Mouse (Mus musculus): ENCODE data around the gene Pon1. TPM values are rescaled to one million over a fixed set of nuclear protein-coding genes. Genes with fewer than 3 reads are reported as not detected.

Gene Pon1
- polyA plus RNA-seq, 1 experiment = not detected

DNA sequence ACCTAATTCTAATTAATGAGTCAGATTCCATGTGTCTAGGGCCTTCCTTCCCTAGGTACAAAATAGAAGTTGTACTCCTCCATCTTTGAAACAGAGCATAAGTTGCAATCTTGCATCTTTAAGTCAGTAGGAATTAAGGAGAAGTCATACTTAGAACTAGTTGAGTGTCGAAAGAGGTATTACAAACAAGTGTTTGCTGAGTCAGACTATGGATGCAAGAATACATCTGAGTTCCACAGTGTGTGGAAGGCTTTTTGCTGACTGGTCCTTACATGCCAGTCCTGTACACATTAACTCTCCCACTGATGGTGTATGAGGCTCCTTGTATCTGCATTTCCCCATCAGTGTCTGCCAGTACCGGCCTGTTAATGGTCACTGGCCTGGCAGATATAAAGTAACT, 14.1 kb upstream of the Pon1 start:
- Histone ChIP-seq H3K27me3 (ENCODE audit: control insufficient read depth, insufficient read depth, insufficient read length) (no peaks in the 10 kb centered on the region), H3K36me3 (ENCODE audit: control insufficient read depth, insufficient read depth) (no peaks in the 10 kb centered on the region), H3K4me2 (ENCODE audit: low read depth) (no peak overlapping the region), H3K79me2 (ENCODE audit: control insufficient read depth, insufficient read depth) (no peaks in the 10 kb centered on the region), H3K4me3 (no peak overlapping the region), H3ac (ENCODE audit: control insufficient read depth, insufficient read length) (no peak overlapping the region)
- TF ChIP-seq POLR2AphosphoS2 (IDR thresholded peaks at IDR 0.05; ENCODE audit: insufficient read length, low read depth) (no peak), POLR2A (IDR thresholded peaks at IDR 0.05; ENCODE audit: insufficient read length, low read depth) (no peak), MYOG (IDR thresholded peaks at IDR 0.05; ENCODE audit: control insufficient read depth in 1 of 3, insufficient read depth in 1 of 3, insufficient read length in 2 of 3, low read depth in 2 of 3) (no peak), SRF (IDR thresholded peaks at IDR 0.05; ENCODE audit: control insufficient read depth, insufficient read length, low read depth) (no peak), REST (IDR thresholded peaks at IDR 0.05; ENCODE audit: insufficient read depth, insufficient read length) (no peak), TCF3 (IDR thresholded peaks at IDR 0.05; ENCODE audit: insufficient read length, low read depth) (no peak), TCF12 (IDR thresholded peaks at IDR 0.05; ENCODE audit: insufficient read depth, poor library complexity, severe bottlenecking) (no peak), MAX (IDR thresholded peaks at IDR 0.05; ENCODE audit: low read depth) (no peak), CEBPB (IDR thresholded peaks at IDR 0.05; ENCODE audit: insufficient read depth, poor library complexity, severe bottlenecking) (no peak)

DNA sequence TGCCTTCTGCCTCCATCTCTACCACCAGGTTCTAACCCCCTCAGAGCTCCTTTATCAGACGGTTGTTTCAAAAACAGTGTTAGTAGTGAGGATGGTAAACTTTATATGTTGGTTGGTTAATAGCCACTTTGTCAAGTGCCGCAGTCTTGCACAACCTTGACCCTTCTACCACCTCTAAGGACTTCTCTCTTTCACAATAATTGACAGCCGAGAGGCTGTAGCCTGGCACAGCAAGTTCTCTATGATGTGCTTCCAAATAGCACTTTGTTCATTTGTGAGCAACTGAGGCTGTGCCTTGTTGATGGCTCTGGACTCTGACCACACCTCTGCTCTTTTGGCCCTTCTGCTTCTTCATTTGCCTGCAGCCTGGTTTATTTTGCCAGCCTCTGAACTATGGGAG, 6.2 kb upstream of the Pon1 start:
- TF ChIP-seq MYOG (IDR thresholded peaks at IDR 0.05; ENCODE audit: control insufficient read depth in 1 of 3, insufficient read depth in 1 of 3, insufficient read length in 2 of 3, low read depth in 2 of 3) (no peak), E2F4 (IDR thresholded peaks at IDR 0.05; ENCODE audit: insufficient read depth) (no peak), TCF3 (IDR thresholded peaks at IDR 0.05; ENCODE audit: insufficient read length, low read depth) (no peak), USF1 (IDR thresholded peaks at IDR 0.05; ENCODE audit: low read depth) (no peak), CEBPB (IDR thresholded peaks at IDR 0.05; ENCODE audit: insufficient read depth, poor library complexity, severe bottlenecking) (no peak), MYOD1 (IDR thresholded peaks at IDR 0.05; ENCODE audit: control insufficient read depth in 1 of 3, insufficient read length in 2 of 3, low read depth in 2 of 3) (no peak), POLR2AphosphoS2 (IDR thresholded peaks at IDR 0.05; ENCODE audit: insufficient read length, low read depth) (no peak), SRF (IDR thresholded peaks at IDR 0.05; ENCODE audit: control insufficient read depth, insufficient read length, low read depth) (no peak)
- H3ac ChIP-seq (ENCODE audit: control insufficient read depth, insufficient read length) = no peak overlapping the region

DNA sequence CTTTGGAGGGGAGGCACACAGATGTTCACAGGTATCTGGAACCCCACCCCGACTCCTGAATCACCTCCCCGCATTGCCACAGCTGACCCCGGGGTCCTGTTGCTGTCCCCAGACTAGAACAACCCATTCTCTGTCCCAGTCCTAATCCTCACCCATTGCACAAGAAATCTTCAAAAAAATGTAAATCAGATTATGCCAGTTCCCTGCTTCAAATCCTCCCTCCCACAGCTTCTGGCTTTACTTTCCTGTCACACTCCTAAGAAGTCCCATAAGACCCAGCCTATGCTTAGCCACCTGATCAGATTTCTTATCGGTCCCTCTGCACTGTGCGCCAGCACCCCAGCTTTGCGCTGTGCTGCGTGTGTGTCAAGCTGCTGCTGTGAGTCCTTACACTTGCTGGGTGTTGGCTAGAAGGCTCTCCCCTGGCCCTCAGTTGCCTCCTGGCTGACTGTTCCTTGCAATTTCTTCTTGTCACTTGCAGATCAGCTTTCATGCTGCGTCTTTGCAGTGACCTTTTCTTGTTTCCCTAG, 5.7 kb upstream of the Pon1 start:
- Histone ChIP-seq H3K27me3 (ENCODE audit: control insufficient read depth, insufficient read depth, insufficient read length) (no peaks in the 10 kb centered on the region), H3K4me2 (ENCODE audit: low read depth) (no peak overlapping the region), H3K79me2 (ENCODE audit: control insufficient read depth, insufficient read depth) (no peaks in the 10 kb centered on the region), H3K36me3 (ENCODE audit: control insufficient read depth, insufficient read depth) (no peaks in the 10 kb centered on the region), H3ac (ENCODE audit: control insufficient read depth, insufficient read length) (no peak overlapping the region), H3K4me3 (no peak overlapping the region)
- TF ChIP-seq SRF (IDR thresholded peaks at IDR 0.05; ENCODE audit: control insufficient read depth, insufficient read length, low read depth) (no peak), E2F4 (IDR thresholded peaks at IDR 0.05; ENCODE audit: insufficient read depth) (no peak), REST (IDR thresholded peaks at IDR 0.05; ENCODE audit: insufficient read depth, insufficient read length) (no peak), TCF3 (IDR thresholded peaks at IDR 0.05; ENCODE audit: insufficient read length, low read depth) (no peak), MAX (IDR thresholded peaks at IDR 0.05; ENCODE audit: low read depth) (no peak), USF1 (IDR thresholded peaks at IDR 0.05; ENCODE audit: low read depth) (no peak), POLR2AphosphoS2 (IDR thresholded peaks at IDR 0.05; ENCODE audit: insufficient read length, low read depth) (no peak), POLR2A (IDR thresholded peaks at IDR 0.05; ENCODE audit: insufficient read length, low read depth) (no peak), TCF12 (IDR thresholded peaks at IDR 0.05; ENCODE audit: insufficient read depth, poor library complexity, severe bottlenecking) (no peak)

More for the DNA sequence above, 6.2 kb upstream of the Pon1 start:
- Histone ChIP-seq H3K27me3 (ENCODE audit: control insufficient read depth, insufficient read depth, insufficient read length) (no peaks in the 10 kb centered on the region), H3K4me3 (no peak overlapping the region), H3K36me3 (ENCODE audit: control insufficient read depth, insufficient read depth) (no peaks in the 10 kb centered on the region), H3K79me2 (ENCODE audit: control insufficient read depth, insufficient read depth) (no peaks in the 10 kb centered on the region), H3K4me2 (ENCODE audit: low read depth) (no peak overlapping the region)

DNA sequence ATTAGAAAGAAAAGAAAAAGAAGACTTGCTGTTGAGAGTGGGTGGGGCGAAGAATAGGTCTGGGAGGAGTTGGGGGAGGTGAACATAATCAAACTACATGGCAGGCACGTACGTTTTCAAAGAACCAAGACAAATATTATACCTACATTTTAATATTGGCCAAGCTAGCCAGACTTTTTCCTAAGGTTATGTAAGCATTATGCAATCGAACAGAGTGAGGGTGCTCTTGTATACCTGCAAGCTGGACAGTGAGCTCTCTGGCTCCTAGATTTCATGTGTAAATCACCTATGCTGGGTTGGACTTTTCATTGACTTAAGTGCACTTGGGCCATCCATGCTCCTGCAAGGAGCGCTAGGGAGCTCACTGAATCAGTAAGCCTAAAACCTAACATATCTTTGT, 4.8 kb upstream of the Pon1 start:
- Histone ChIP-seq H3K4me2 (ENCODE audit: low read depth) (no peak overlapping the region), H3K4me3 (no peak overlapping the region), H3K79me2 (ENCODE audit: control insufficient read depth, insufficient read depth) (no peaks in the 10 kb centered on the region), H3K27me3 (ENCODE audit: control insufficient read depth, insufficient read depth, insufficient read length) (peaks cover 2% of the 10 kb centered on the region), H3K36me3 (ENCODE audit: control insufficient read depth, insufficient read depth) (no peaks in the 10 kb centered on the region), H3ac (ENCODE audit: control insufficient read depth, insufficient read length) (no peak overlapping the region)
- TF ChIP-seq E2F4 (IDR thresholded peaks at IDR 0.05; ENCODE audit: insufficient read depth) (no peak), CEBPB (IDR thresholded peaks at IDR 0.05; ENCODE audit: insufficient read depth, poor library complexity, severe bottlenecking) (no peak), REST (IDR thresholded peaks at IDR 0.05; ENCODE audit: insufficient read depth, insufficient read length) (no peak), SRF (IDR thresholded peaks at IDR 0.05; ENCODE audit: control insufficient read depth, insufficient read length, low read depth) (no peak), USF1 (IDR thresholded peaks at IDR 0.05; ENCODE audit: low read depth) (no peak), POLR2AphosphoS2 (IDR thresholded peaks at IDR 0.05; ENCODE audit: insufficient read length, low read depth) (no peak), POLR2A (IDR thresholded peaks at IDR 0.05; ENCODE audit: insufficient read length, low read depth) (no peak)

DNA sequence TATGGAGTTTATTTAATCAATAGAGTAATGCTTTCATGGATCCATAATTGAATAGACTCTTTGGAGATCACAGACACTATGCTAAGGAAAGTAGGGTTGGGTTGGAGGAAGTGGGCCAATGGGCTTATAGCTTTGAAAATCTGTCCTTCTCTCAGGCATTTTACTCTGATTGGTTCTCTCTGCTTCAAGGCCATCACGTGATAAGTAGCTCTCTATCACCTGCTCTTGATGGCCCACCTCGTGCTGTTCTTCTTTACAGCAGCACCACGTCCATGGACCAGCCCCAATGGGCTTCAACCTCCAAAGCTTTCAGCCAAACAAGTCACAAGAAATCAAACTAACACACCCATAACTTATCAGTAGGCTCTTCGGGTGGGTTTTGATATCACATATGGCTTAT, 3.0 kb downstream of the Pon1 start:
- Histone ChIP-seq H3K27me3 (ENCODE audit: control insufficient read depth, insufficient read depth, insufficient read length) (peaks cover 4% of the 10 kb centered on the region), H3ac (ENCODE audit: control insufficient read depth, insufficient read length) (no peak overlapping the region), H3K4me2 (ENCODE audit: low read depth) (no peak overlapping the region), H3K36me3 (ENCODE audit: control insufficient read depth, insufficient read depth) (no peaks in the 10 kb centered on the region), H3K4me3 (no peak overlapping the region), H3K79me2 (ENCODE audit: control insufficient read depth, insufficient read depth) (no peaks in the 10 kb centered on the region)
- TF ChIP-seq E2F4 (IDR thresholded peaks at IDR 0.05; ENCODE audit: insufficient read depth) = no peak
- TF ChIP-seq MYOD1 (IDR thresholded peaks at IDR 0.05; ENCODE audit: control insufficient read depth in 1 of 3, insufficient read length in 2 of 3, low read depth in 2 of 3) = no peak
- TF ChIP-seq MYOG (IDR thresholded peaks at IDR 0.05; ENCODE audit: control insufficient read depth in 1 of 3, insufficient read depth in 1 of 3, insufficient read length in 2 of 3, low read depth in 2 of 3) = no peak
- no peak for TF ChIP-seq SRF (IDR thresholded peaks at IDR 0.05; ENCODE audit: control insufficient read depth, insufficient read length, low read depth)
- no peak for TF ChIP-seq POLR2AphosphoS2 (IDR thresholded peaks at IDR 0.05; ENCODE audit: insufficient read length, low read depth)
- no peak for TF ChIP-seq TCF12 (IDR thresholded peaks at IDR 0.05; ENCODE audit: insufficient read depth, poor library complexity, severe bottlenecking)
- TF ChIP-seq REST (IDR thresholded peaks at IDR 0.05; ENCODE audit: insufficient read depth, insufficient read length) = no peak
- TF ChIP-seq MAX (IDR thresholded peaks at IDR 0.05; ENCODE audit: low read depth) = no peak
- TF ChIP-seq USF1 (IDR thresholded peaks at IDR 0.05; ENCODE audit: low read depth) = no peak
- TF ChIP-seq POLR2A (IDR thresholded peaks at IDR 0.05; ENCODE audit: insufficient read length, low read depth) = no peak
- TF ChIP-seq TCF3 (IDR thresholded peaks at IDR 0.05; ENCODE audit: insufficient read length, low read depth) = no peak
- no peak for TF ChIP-seq CEBPB (IDR thresholded peaks at IDR 0.05; ENCODE audit: insufficient read depth, poor library complexity, severe bottlenecking)
